Mouse (Mus musculus) frontal cortex, postnatal 25 days (tissue): Measurements from ENCODE around the gene Flcn.

Experiments used
- DNase-seq, 2 experiments: peaks; one replicate each; pipeline ENCODE4 v3.0.0; 2022; ENCODE audit warnings: low spot score in 2 of 2

Flcn gene

DNA sequence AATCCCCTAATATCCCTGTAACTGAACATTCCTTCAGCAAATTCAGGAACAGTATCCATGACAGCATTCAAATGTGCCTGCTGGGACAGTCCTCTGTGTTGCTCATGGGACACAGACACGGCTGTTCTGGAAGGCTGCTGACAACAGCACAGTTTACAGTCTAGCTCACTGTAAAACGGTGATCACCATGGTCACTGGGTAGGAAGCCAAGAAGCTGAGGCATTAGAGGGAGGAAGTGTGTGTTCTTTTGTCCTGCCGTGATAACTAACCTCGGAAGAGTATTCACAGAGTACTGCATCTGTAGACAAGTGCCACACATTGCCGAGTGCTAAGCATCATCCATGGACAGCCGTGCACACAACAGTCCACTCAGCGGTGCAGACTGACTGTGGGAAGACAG, 39.1 kb downstream of the Flcn start:
- no peak for DNase-seq

- no peak for DNase-seq
Measured at GRCm38 (mm10) chr11:59769738-59770137, 40.1 kb downstream of the Flcn start.

DNA sequence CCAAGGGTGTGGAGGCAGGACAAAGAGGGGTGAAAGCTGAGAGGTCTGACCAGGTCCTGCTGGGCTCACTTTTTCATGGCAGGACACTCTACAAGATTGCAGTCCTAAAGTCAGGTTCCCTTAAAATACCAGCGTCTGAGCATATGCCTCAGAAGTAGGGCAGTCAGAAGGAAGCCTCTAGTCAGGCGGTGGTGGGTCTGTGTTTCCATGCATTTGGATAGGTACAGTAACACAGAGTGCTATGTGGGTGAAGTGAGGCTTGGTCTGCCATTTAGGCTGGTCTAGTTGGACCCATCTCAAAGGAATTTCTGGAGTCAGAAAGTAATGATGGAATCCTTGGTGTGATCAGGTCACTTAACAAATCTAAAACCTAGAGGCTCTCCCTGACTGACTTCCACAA, 40.5 kb downstream of the Flcn start:
- DNase-seq: no peak

GRCm38 (mm10) chr11:59760796-59761195, 49.0 kb downstream of the Flcn start:
- no peak for DNase-seq

- no peak for DNase-seq
Measured at GRCm38 (mm10) chr11:59759626-59760025, 50.2 kb downstream of the Flcn start.

- peak in 1 of 2 experiments; percentile 35 for DNase-seq
Measured at GRCm38 (mm10) chr11:59759178-59759577, 50.6 kb downstream of the Flcn start.

- DNase-seq: no peak
Measured at GRCm38 (mm10) chr11:59758191-59758985, 51.4 kb downstream of the Flcn start.

- DNase-seq: no peak
Measured at GRCm38 (mm10) chr11:59756351-59756750, 53.5 kb downstream of the Flcn start.

GRCm38 (mm10) chr11:59754504-59754903, 55.3 kb downstream of the Flcn start:
- DNase-seq: no peak

DNA sequence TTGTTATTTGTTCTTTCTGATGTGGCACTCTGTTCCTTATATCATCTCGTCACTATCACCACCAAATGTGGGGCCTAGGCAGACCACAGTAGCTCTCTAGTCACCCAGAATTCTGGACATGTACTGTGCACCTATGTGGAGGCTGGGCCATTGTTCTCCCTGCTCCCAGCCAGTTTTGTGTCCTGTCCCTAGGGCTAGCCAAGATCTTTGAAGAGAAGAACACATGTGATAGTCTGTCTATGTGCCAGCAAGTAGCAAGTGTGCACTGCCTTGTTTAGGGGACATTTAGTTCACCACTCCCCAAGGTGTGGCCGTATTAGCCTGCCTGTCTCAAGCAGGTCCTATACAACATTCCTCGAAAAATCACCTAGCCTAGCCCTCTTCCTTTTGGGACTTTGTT, 60.8 kb downstream of the Flcn start:
- no peak for DNase-seq

DNA sequence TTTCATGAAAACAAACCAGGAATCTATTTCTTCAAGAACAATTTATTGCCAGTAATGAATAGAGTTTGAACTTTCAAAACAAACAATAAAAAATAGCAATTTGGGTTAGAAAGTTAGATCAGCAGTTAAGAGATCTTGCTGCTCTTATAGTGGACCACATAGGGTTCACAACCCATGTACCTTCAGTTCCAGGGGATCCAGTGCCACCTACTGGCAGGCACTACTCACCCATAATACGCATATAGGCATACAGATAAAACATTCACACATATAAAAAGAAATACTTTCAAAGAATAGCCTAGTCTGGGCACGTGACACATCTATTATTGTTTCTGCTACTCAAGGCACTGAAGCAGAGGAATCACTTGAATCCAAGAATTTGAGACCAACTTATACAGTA, 63.2 kb downstream of the Flcn start:
- no peak for DNase-seq

DNA sequence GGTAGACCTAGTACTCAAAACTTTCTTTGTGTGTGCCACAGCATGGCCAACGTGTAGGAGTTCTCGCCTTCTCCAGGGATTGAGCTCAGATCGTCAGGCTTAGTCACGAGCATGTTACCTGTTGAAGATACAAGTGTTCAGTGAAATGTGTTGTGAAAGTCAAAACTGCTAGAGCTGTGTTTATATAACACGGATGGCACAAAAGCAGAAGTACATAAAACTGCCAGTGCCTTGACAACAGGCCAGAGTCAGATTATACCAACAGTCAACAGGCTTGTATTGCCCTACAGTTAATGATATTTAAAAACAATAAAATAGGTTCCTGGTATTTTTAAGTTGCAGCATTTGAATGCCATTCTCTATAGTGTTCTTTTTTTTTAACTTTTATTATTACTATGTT, 64.0 kb downstream of the Flcn start:
- DNase-seq: no peak

DNA sequence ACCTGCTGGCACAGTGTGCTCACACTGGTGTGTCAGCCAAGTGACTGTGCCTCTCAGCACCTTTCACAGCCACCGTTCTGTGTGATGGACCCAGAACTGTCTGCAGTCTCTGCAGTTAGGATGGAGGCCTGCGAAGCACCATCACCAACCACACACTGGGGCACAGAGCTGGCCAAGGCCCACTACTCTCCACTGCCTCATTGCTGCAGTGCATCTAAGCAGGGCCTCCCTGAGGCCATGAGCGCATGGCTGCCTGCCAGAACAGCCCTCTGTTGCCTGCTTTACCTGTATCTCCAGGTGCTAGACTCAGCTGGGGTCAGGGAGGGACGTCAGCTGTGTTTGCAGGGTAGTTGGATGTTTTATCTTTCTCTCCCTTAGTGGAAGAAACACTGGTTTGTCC, 65.4 kb downstream of the Flcn start:
- no peak for DNase-seq

DNA sequence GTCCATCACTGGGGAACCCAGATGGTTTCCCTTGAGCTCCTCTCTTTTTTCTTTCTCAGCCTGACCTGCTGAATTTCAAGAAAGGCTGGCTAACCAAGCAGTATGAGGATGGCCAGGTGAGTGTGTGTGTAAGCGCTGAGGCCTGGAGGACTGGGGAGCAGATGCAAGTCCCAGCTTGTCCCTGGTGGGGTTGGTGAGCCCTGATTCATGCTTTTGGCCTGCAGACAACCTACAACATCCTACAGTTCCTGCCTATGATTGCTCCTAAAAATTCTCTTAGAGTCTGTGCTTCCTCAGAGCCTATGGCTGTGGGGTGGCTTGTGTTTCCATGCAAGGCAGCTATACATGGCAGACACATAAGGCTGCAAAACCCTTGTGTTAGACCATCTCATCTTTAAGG, 66.1 kb downstream of the Flcn start:
- no peak for DNase-seq

- DNase-seq: no peak
Measured at GRCm38 (mm10) chr11:59743307-59743706, 66.5 kb downstream of the Flcn start.

- no peak for DNase-seq
Measured at GRCm38 (mm10) chr11:59741915-59742314, 67.9 kb downstream of the Flcn start.
